Mouse (Mus musculus) bone marrow macrophage, adult 2 months (primary cell): ENCODE results near the gene Bdnf.

Experiments
- CTCF ChIP-seq: IDR thresholded peaks from 2 replicates; pipeline ENCODE4 v1.5.1; 2012; ENCODE audit warnings: low read depth, mild to moderate bottlenecking, low read length, moderate library complexity
- POLR2A ChIP-seq: IDR thresholded peaks from 2 replicates; pipeline ENCODE4 v1.6.1; 2012; ENCODE audit warnings: mild to moderate bottlenecking, low read depth, low read length, borderline replicate concordance

- TF ChIP-seq CTCF, result no peak
- no peak for TF ChIP-seq POLR2A
These were observed 14.2 kb downstream of the Bdnf start for GRCm38 (mm10) chr2:109688661-109689060.
